Mouse (Mus musculus) olfactory bulb, adult 2 months (tissue): Measurements from ENCODE around the gene Arhgef33. TPM values are rescaled to one million over a fixed set of nuclear protein-coding genes. Genes with fewer than 3 reads are reported as not detected.
"Not testable (repeated sequence)": the region's sequence is repeated elsewhere in the genome, so short reads cannot be mapped to it uniquely, and the experiment has no call there.

Experiments
- H3K27ac ChIP-seq: fragments of 200-500 bp; 2 replicates; pipeline ENCODE4 v1.5.1; 2012; ENCODE audit warnings: low read depth, low read length; ENCODE audit not compliant: insufficient read depth
- H3K4me1 ChIP-seq: fragments of 200-500 bp; 2 replicates; pipeline ENCODE4 v1.6.1; 2012; ENCODE audit warnings: low read length; ENCODE audit not compliant: control insufficient read depth, insufficient read depth
- H3K4me3 ChIP-seq: fragments of 200-500 bp; 2 replicates; pipeline ENCODE4 v1.5.1; 2012; ENCODE audit warnings: mild to moderate bottlenecking, low read depth, low read length, moderate library complexity; ENCODE audit not compliant: insufficient read depth
- CTCF ChIP-seq: fragments of 200-500 bp; IDR thresholded peaks from 2 replicates; pipeline ENCODE4 v1.5.1; 2012; ENCODE audit warnings: low read depth, mild to moderate bottlenecking, low read length, moderate library complexity; ENCODE audit not compliant: insufficient read depth
- POLR2A ChIP-seq: fragments of 200-500 bp; IDR thresholded peaks from 2 replicates; pipeline ENCODE4 v1.6.1; 2012; ENCODE audit warnings: mild to moderate bottlenecking, low read depth, low read length, moderate library complexity; ENCODE audit not compliant: insufficient read depth
- WGBS: fragments of 180-500 bp; shearing (Covaris S2); methylation state at CpG from one replicate; pipeline ENCODE4 v1.1.7; 2018; 5-methylcytosine and 5-hydroxymethylcytosine counted together
- polyA plus RNA-seq: library from polyadenylated mRNA; stranded (reverse); fragments of >200 nt; gene quantifications from 2 replicates; pipeline ENCODE4 v1.2.4, GENCODE M21; 2012; ENCODE audit warnings: low replicate concordance; ENCODE audit not compliant: missing spikeins, insufficient read depth, insufficient read length

Arhgef33 gene
- polyA plus RNA-seq, 1 experiment = not detected

GRCm38 (mm10) chr17:80372989-80373725 lies 66.0 kb downstream of the Arhgef33 start, which contains the start of gene Gm10190:
Gene Gm10190, minus strand, starts transcription at chr17:80373541.
- WGBS = 3% methylated on average over 102 of the region's 102 CpGs
- H3K27ac ChIP-seq = peak within 1 kb of the TSS; percentile 57; the same call in 1 of the 2 replicates
- TF ChIP-seq POLR2A (peak; percentile 76), CTCF (no peak)

DNA sequence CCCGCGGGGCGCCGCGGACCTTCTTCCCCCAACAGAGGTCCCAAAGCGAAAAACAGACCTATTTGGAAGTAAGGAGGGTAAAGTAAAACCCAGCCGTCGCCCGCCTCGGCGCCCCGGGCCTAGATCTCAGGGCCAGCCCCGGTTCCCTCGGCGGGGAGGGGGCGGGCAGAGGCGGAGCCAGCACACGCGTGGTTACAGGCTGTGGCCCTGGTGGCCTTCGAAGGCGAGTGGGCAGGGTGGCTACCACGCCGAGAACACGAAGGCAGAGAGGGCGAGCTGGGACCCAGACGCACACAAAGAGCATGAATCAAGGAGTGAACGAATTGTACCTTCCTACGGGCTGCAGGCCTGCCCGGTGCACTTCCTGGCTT lies 66.5 kb downstream of the Arhgef33 start:
- TF ChIP-seq POLR2A = peak; percentile 48; the same call in 1 of the 2 replicates
- TF ChIP-seq CTCF = no peak
- Histone ChIP-seq H3K4me3 (peak overlapping the region; percentile 60), H3K4me1 (peaks cover 10% of the 10 kb centered on the region), H3K27ac (peak overlapping the region; percentile 53; the same call in 1 of the 2 replicates)
- 16% methylated on average over 29 of the region's 29 CpGs for WGBS

More at GRCm38 (mm10) chr17:80372989-80373725, 66.0 kb downstream of the Arhgef33 start, which contains the start of gene Gm10190:
- Histone ChIP-seq H3K4me3 (peak within 1 kb of the TSS; percentile 60), H3K4me1 (peaks cover 10% of the 10 kb centered on the region)

- not testable (repeated sequence) for H3K4me3 ChIP-seq, H3K27ac ChIP-seq, H3K4me1 ChIP-seq
Measured at GRCm38 (mm10) chr17:80378386-80378785, 71.2 kb downstream of the Arhgef33 start.

- H3K4me1 ChIP-seq = no peaks in the 10 kb centered on the region
- TF ChIP-seq POLR2A (no peak), CTCF (no peak)
- no peak overlapping the region for H3K27ac ChIP-seq
- 54% methylated on average over 1 of the region's 1 CpGs for WGBS
- no peak overlapping the region for H3K4me3 ChIP-seq
Measured at GRCm38 (mm10) chr17:80385671-80386070, 78.5 kb downstream of the Arhgef33 start.

GRCm38 (mm10) chr17:80390024-80390423 lies 82.8 kb downstream of the Arhgef33 start:
- Histone ChIP-seq H3K4me3 (no peak overlapping the region), H3K27ac (no peak overlapping the region), H3K4me1 (0 out of 2 replicates have a peak, but pooled peaks cover 3% of the 10 kb centered on the region)
- TF ChIP-seq CTCF (no peak), POLR2A (no peak)
- WGBS = 83% methylated on average over 10 of the region's 10 CpGs

- TF ChIP-seq CTCF (no peak), POLR2A (no peak)
Measured at GRCm38 (mm10) chr17:80391423-80392403, 84.5 kb downstream of the Arhgef33 start.

DNA sequence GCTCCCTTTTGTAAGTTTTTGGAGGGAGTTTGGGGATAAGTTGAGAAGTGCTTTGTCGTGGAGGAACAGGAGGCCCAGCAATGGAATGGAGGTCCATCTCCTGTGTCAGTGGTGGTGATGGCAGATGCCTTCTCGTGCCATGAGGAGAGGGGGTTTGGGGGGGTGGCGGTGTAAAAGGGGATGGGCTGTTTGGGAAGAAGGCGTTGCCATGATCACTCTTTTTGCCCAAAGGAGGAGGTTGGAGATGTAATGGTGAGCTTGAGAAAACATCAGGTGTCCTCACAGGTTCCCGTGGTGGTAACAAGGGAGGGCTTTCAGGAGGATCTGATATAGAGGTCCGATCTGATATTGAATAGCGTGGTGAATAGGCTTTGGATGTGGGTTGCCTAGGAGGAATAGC lies 91.0 kb downstream of the Arhgef33 start:
- 97% methylated on average over 7 of the region's 7 CpGs for WGBS
- Histone ChIP-seq H3K27ac (no peak overlapping the region), H3K4me1 (no peaks in the 10 kb centered on the region), H3K4me3 (no peak overlapping the region)
- TF ChIP-seq POLR2A (no peak), CTCF (no peak)

More at GRCm38 (mm10) chr17:80391423-80392403, 84.5 kb downstream of the Arhgef33 start:
- no peak overlapping the region for H3K27ac ChIP-seq
- peak overlapping the region; percentile 48 for H3K4me3 ChIP-seq
- H3K4me1 ChIP-seq = 0 out of 2 replicates have a peak, but pooled peaks cover 3% of the 10 kb centered on the region
- 9% methylated on average over 17 of the region's 17 CpGs for WGBS

- WGBS = 39% methylated on average over 1 of the region's 1 CpGs
- H3K4me1 ChIP-seq = no peaks in the 10 kb centered on the region
- no peak overlapping the region for H3K27ac ChIP-seq
- TF ChIP-seq CTCF (no peak), POLR2A (no peak)
- H3K4me3 ChIP-seq = no peak overlapping the region
Measured at GRCm38 (mm10) chr17:80411182-80411581, 104.0 kb downstream of the Arhgef33 start.
